Mouse (Mus musculus): ENCODE data around the gene Fgr. TPM values are rescaled to one million over a fixed set of nuclear protein-coding genes. Genes with fewer than 3 reads are reported as not detected.

Gene Fgr
- polyA plus RNA-seq, 1 experiment from 2014 or later, result 0.12 TPM

GRCm38 (mm10) chr4:132961866-132962265, 12.0 kb upstream of the Fgr start:
- no peak for ATAC-seq
- no peak overlapping the region for H3K27ac ChIP-seq
- no peaks in the 10 kb centered on the region for H3K36me3 ChIP-seq
- H3K4me2 ChIP-seq (replicated peaks), result no peak overlapping the region
- no peak overlapping the region for H3K4me3 ChIP-seq (replicated peaks)
- no peak overlapping the region for H3K9ac ChIP-seq (replicated peaks)
- H3K27me3 ChIP-seq, result no peaks in the 10 kb centered on the region
- peaks cover 35% of the 10 kb centered on the region for H3K4me1 ChIP-seq (replicated peaks)
- no peaks in the 10 kb centered on the region for H3K9me3 ChIP-seq
- 83% methylated on average over 5 of the region's 5 CpGs for WGBS

- Histone ChIP-seq H3K4me1 (replicated peaks) (peaks cover 35% of the 10 kb centered on the region), H3K9me3 (no peaks in the 10 kb centered on the region), H3K27ac (no peak overlapping the region), H3K4me3 (replicated peaks) (no peak overlapping the region), H3K9ac (replicated peaks) (no peak overlapping the region), H3K4me2 (replicated peaks) (no peak overlapping the region), H3K36me3 (no peaks in the 10 kb centered on the region), H3K27me3 (no peaks in the 10 kb centered on the region)
- WGBS, result 97% methylated on average over 4 of the region's 4 CpGs
- ATAC-seq, result no peak
Measured at GRCm38 (mm10) chr4:132962628-132963027, 11.3 kb upstream of the Fgr start.

- Histone ChIP-seq H3K4me3 (replicated peaks) (no peak overlapping the region), H3K9ac (replicated peaks) (no peak overlapping the region), H3K4me2 (replicated peaks) (no peak overlapping the region), H3K4me1 (replicated peaks) (peaks cover 37% of the 10 kb centered on the region), H3K27ac (no peak overlapping the region), H3K9me3 (no peaks in the 10 kb centered on the region), H3K36me3 (no peaks in the 10 kb centered on the region), H3K27me3 (no peaks in the 10 kb centered on the region)
- WGBS, result 41% methylated on average over 2 of the region's 2 CpGs
- ATAC-seq, result no peak
Measured at GRCm38 (mm10) chr4:132963436-132963835, 10.5 kb upstream of the Fgr start.

DNA sequence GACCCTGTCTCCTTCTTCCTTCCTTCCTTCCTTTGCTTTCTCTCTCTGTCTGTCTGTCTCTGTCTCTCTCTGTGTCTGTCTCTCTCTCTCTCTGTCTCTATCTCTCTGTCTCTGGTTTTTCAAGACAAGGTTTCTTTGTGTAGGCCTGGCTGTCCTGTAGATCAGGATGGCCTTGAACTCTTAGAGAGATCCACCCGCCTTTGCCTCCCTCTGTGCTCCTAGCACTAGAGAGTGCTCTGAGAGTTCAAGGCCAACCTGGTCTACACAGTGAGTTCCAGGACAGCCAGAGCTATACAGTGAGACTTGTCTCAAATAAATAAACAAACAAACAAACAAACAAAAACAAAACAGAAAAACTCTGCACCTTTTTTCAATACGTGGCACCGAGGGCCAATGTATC, 9.8 kb upstream of the Fgr start:
- H3K4me1 ChIP-seq (replicated peaks), result peaks cover 32% of the 10 kb centered on the region
- no peak overlapping the region for H3K4me2 ChIP-seq (replicated peaks)
- H3K36me3 ChIP-seq, result no peaks in the 10 kb centered on the region
- no peak overlapping the region for H3K4me3 ChIP-seq (replicated peaks)
- ATAC-seq, result no peak
- peak overlapping the region; percentile 64; the same call in 1 of the 2 replicates for H3K27ac ChIP-seq
- H3K9ac ChIP-seq (replicated peaks), result no peak overlapping the region
- H3K27me3 ChIP-seq, result no peaks in the 10 kb centered on the region
- WGBS, result 27% methylated on average over 3 of the region's 3 CpGs
- H3K9me3 ChIP-seq, result no peaks in the 10 kb centered on the region

- Histone ChIP-seq H3K27ac (peak overlapping the region; percentile 64), H3K36me3 (no peaks in the 10 kb centered on the region), H3K4me1 (replicated peaks) (peaks cover 28% of the 10 kb centered on the region), H3K4me3 (replicated peaks) (no peak overlapping the region), H3K9me3 (no peaks in the 10 kb centered on the region), H3K9ac (replicated peaks) (0 out of 2 replicates have a peak overlapping the region, but pooled peaks have one; percentile 16), H3K27me3 (no peaks in the 10 kb centered on the region), H3K4me2 (replicated peaks) (no peak overlapping the region)
- peak; percentile 27; the same call in 1 of the 2 replicates for ATAC-seq
- 11% methylated on average over 5 of the region's 5 CpGs for WGBS
Measured at GRCm38 (mm10) chr4:132964473-132964872, 9.4 kb upstream of the Fgr start.

GRCm38 (mm10) chr4:132968105-132968938, 5.6 kb upstream of the Fgr start:
- WGBS, result 36% methylated on average over 6 of the region's 6 CpGs
- H3K36me3 ChIP-seq, result no peaks in the 10 kb centered on the region
- H3K9ac ChIP-seq (replicated peaks), result no peak overlapping the region
- H3K27me3 ChIP-seq, result peaks cover 17% of the 10 kb centered on the region
- H3K9me3 ChIP-seq, result no peaks in the 10 kb centered on the region
- no peak for ATAC-seq
- no peak overlapping the region for H3K4me3 ChIP-seq (replicated peaks)
- H3K4me2 ChIP-seq (replicated peaks), result no peak overlapping the region
- no peak overlapping the region for H3K27ac ChIP-seq
- peaks cover 22% of the 10 kb centered on the region for H3K4me1 ChIP-seq (replicated peaks)

DNA sequence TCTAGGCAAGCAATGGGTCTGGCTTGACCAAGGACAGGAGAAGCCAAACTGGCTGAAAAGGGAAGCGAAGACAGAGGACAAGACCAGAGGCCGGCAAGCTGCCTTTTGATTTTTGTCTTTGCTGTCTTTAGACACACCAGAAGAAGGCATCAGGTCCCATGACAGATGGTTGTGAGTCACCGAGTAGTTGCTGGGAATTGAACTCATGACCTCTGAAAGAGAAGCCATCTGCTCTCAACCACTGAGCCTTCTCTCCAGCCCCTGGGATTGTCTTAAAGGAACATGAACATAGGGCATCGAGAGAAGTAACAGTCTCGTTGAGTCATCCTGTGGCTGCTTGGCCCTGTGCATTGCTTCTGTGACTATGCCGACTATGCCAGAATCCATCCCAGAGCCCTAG, 2.3 kb upstream of the Fgr start:
- Histone ChIP-seq H3K9ac (replicated peaks) (no peak overlapping the region), H3K4me3 (replicated peaks) (no peak overlapping the region), H3K36me3 (no peaks in the 10 kb centered on the region), H3K4me2 (replicated peaks) (no peak overlapping the region), H3K27ac (no peak overlapping the region), H3K4me1 (replicated peaks) (peaks cover 38% of the 10 kb centered on the region), H3K9me3 (no peaks in the 10 kb centered on the region), H3K27me3 (peaks cover 48% of the 10 kb centered on the region)
- 80% methylated on average over 6 of the region's 6 CpGs for WGBS
- ATAC-seq, result no peak

- WGBS, result 69% methylated on average over 3 of the region's 3 CpGs
- peaks cover 38% of the 10 kb centered on the region for H3K4me1 ChIP-seq (replicated peaks)
- peaks cover 53% of the 10 kb centered on the region for H3K27me3 ChIP-seq
- no peak overlapping the region for H3K4me3 ChIP-seq (replicated peaks)
- H3K36me3 ChIP-seq, result no peaks in the 10 kb centered on the region
- H3K27ac ChIP-seq, result no peak overlapping the region
- H3K9ac ChIP-seq (replicated peaks), result no peak overlapping the region
- ATAC-seq, result no peak
- no peaks in the 10 kb centered on the region for H3K9me3 ChIP-seq
- no peak overlapping the region for H3K4me2 ChIP-seq (replicated peaks)
Measured at GRCm38 (mm10) chr4:132972101-132972500, 1.8 kb upstream of the Fgr start.

GRCm38 (mm10) chr4:132972556-132972955, 1.3 kb upstream of the Fgr start:
- peaks cover 58% of the 10 kb centered on the region for H3K27me3 ChIP-seq
- ATAC-seq, result no peak
- H3K9ac ChIP-seq (replicated peaks), result no peak overlapping the region
- H3K4me2 ChIP-seq (replicated peaks), result no peak overlapping the region
- WGBS, result 16% methylated on average over 2 of the region's 2 CpGs
- no peaks in the 10 kb centered on the region for H3K9me3 ChIP-seq
- H3K4me1 ChIP-seq (replicated peaks), result peaks cover 39% of the 10 kb centered on the region
- H3K4me3 ChIP-seq (replicated peaks), result no peak overlapping the region
- H3K27ac ChIP-seq, result no peak overlapping the region
- no peaks in the 10 kb centered on the region for H3K36me3 ChIP-seq

- Histone ChIP-seq H3K27me3 (peaks cover 58% of the 10 kb centered on the region), H3K27ac (no peak overlapping the region), H3K4me2 (replicated peaks) (no peak overlapping the region), H3K9ac (replicated peaks) (no peak overlapping the region), H3K4me3 (replicated peaks) (no peak overlapping the region), H3K9me3 (no peaks in the 10 kb centered on the region), H3K36me3 (no peaks in the 10 kb centered on the region), H3K4me1 (replicated peaks) (peaks cover 40% of the 10 kb centered on the region)
- ATAC-seq, result 0 out of 2 replicates have a peak, but pooled peaks have one; percentile 37
- 39% methylated on average over 8 of the region's 8 CpGs for WGBS
Measured at GRCm38 (mm10) chr4:132973186-132973585, 709 bp upstream of the Fgr start.

DNA sequence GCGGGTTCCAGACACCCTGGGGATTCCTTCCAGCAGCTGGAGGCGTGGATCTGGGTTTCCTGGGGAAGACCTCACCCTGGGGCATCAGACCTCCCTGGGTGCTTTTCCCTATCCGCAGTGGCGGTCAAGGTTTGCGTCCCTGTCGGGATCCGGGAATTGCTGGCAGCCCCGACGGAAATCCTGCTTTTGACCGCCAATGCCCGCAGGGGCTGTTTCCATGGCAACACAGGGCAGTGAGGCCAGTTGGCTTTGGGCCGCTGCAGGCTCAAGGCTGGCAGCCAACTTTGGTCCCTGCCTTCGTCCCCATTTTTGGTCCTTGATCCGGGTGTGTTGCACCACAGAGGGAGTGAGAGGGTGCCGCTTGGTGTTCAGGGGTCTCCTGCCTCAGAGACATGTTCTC, 1.0 kb downstream of the Fgr start:
- H3K4me1 ChIP-seq (replicated peaks), result peaks cover 36% of the 10 kb centered on the region
- H3K9ac ChIP-seq (replicated peaks), result 0 out of 2 replicates have a peak overlapping the region, but pooled peaks have one; percentile 36
- peak overlapping the region; percentile 12; the same call in 1 of the 2 replicates for H3K4me3 ChIP-seq (replicated peaks)
- H3K27ac ChIP-seq, result peak overlapping the region; percentile 39; the same call in 1 of the 2 replicates
- ATAC-seq, result no peak
- H3K27me3 ChIP-seq, result peaks cover 58% of the 10 kb centered on the region
- no peaks in the 10 kb centered on the region for H3K9me3 ChIP-seq
- H3K36me3 ChIP-seq, result no peaks in the 10 kb centered on the region
- WGBS, result 1% methylated on average over 15 of the region's 15 CpGs
- H3K4me2 ChIP-seq (replicated peaks), result peak overlapping the region; percentile 46

DNA sequence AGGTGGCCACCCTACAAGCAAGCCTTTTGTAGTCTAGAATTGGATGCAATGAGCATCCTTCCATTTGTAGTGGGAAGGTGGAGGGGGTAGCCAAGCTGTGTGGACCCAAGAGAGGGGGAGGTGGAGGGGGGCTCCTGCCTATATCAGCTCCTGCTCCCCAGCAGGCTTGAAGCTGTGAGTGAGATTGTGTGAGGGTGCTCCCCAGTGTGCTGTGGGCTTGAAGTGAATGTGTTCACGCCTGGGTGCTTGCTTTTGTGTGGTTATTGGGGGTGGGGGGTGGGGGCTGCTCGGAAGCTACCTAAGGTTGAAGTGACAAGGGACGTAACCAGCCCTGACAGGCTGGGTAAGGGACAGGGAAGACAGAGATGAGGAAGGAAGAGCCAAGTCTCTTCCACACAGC, 1.9 kb downstream of the Fgr start:
- Histone ChIP-seq H3K9me3 (no peaks in the 10 kb centered on the region), H3K4me1 (replicated peaks) (peaks cover 36% of the 10 kb centered on the region), H3K4me3 (replicated peaks) (no peak overlapping the region), H3K4me2 (replicated peaks) (no peak overlapping the region), H3K9ac (replicated peaks) (no peak overlapping the region), H3K27ac (no peak overlapping the region), H3K36me3 (no peaks in the 10 kb centered on the region), H3K27me3 (peaks cover 58% of the 10 kb centered on the region)
- WGBS, result 27% methylated on average over 3 of the region's 3 CpGs
- no peak for ATAC-seq

Data from midbrain, embryonic 13.5 days (tissue).